Mouse (Mus musculus): Measurements from ENCODE around the gene Mgrn1. TPM values are rescaled to one million over a fixed set of nuclear protein-coding genes. Genes with fewer than 3 reads are reported as not detected.

The Mgrn1 gene
- polyA plus RNA-seq, 1 experiment from 2014 or later, result 99.3 TPM

DNA sequence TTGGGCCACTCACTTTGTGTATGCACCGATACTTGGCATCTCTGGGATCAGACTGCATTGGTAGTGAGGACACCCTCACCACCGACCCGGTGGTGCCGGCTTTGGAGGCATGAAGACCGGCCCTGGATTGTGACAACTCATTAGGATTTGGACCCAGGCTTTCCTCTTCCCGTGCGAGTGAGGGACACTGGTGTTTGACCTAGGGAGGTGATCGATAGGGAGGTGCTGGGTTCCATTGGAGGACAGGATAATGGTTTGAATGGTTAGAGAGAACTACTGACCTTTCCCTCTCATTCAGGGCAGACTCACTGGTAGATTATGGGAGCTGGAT lies 606 bp downstream of the Mgrn1 start:
- peaks cover 17% of the 10 kb centered on the region for H3K4me1 ChIP-seq (replicated peaks; ENCODE audit: control insufficient read depth, insufficient read depth, low read length)
- WGBS, result 0% methylated on average over 8 of the region's 8 CpGs

GRCm38 (mm10) chr16:4890201-4890709 lies 4.2 kb downstream of the Mgrn1 start:
- 41% methylated on average over 4 of the region's 4 CpGs for WGBS
- Histone ChIP-seq H3K9ac (ENCODE audit: low read length) (no peak overlapping the region), H3K9me3 (ENCODE audit: control insufficient read depth, low read length) (no peaks in the 10 kb centered on the region), H3K27me3 (ENCODE audit: control insufficient read depth, insufficient read depth, low read depth, low read length) (no peaks in the 10 kb centered on the region), H3K4me2 (ENCODE audit: low read depth, low read length) (no peak overlapping the region), H3K4me3 (ENCODE audit: low read length) (no peak overlapping the region), H3K27ac (ENCODE audit: low read length) (no peak overlapping the region), H3K4me1 (replicated peaks; ENCODE audit: control insufficient read depth, insufficient read depth, low read length) (peaks cover 19% of the 10 kb centered on the region), H3K36me3 (ENCODE audit: control insufficient read depth, insufficient read depth, low read length) (no peaks in the 10 kb centered on the region)
- no peak for ATAC-seq (ENCODE audit: low read depth)

More for the DNA sequence above, 606 bp downstream of the Mgrn1 start:
- H3K27ac ChIP-seq (ENCODE audit: low read length), result peak overlapping the region; percentile 90
- H3K9me3 ChIP-seq (ENCODE audit: control insufficient read depth, low read length), result no peaks in the 10 kb centered on the region
- no peak; the same call in 1 of the 2 replicates for ATAC-seq (ENCODE audit: low read depth)
- H3K4me3 ChIP-seq (ENCODE audit: low read length), result peak overlapping the region; percentile 92
- H3K9ac ChIP-seq (ENCODE audit: low read length), result peak overlapping the region; percentile 95
- no peaks in the 10 kb centered on the region for H3K27me3 ChIP-seq (ENCODE audit: control insufficient read depth, insufficient read depth, low read depth, low read length)
- H3K36me3 ChIP-seq (ENCODE audit: control insufficient read depth, insufficient read depth, low read length), result no peaks in the 10 kb centered on the region
- H3K4me2 ChIP-seq (ENCODE audit: low read depth, low read length), result peak overlapping the region; percentile 67

- no peaks in the 10 kb centered on the region for H3K27me3 ChIP-seq (ENCODE audit: control insufficient read depth, insufficient read depth, low read depth, low read length)
- no peak overlapping the region for H3K9ac ChIP-seq (ENCODE audit: low read length)
- no peak overlapping the region for H3K4me2 ChIP-seq (ENCODE audit: low read depth, low read length)
- H3K4me3 ChIP-seq (ENCODE audit: low read length), result no peak overlapping the region
- H3K36me3 ChIP-seq (ENCODE audit: control insufficient read depth, insufficient read depth, low read length), result no peaks in the 10 kb centered on the region
- no peaks in the 10 kb centered on the region for H3K9me3 ChIP-seq (ENCODE audit: control insufficient read depth, low read length)
- no peak for ATAC-seq (ENCODE audit: low read depth)
- 80% methylated on average over 6 of the region's 6 CpGs for WGBS
- H3K4me1 ChIP-seq (replicated peaks; ENCODE audit: control insufficient read depth, insufficient read depth, low read length), result peaks cover 17% of the 10 kb centered on the region
- no peak overlapping the region for H3K27ac ChIP-seq (ENCODE audit: low read length)
Observed at GRCm38 (mm10) chr16:4892171-4892570, 6.1 kb downstream of the Mgrn1 start.

DNA sequence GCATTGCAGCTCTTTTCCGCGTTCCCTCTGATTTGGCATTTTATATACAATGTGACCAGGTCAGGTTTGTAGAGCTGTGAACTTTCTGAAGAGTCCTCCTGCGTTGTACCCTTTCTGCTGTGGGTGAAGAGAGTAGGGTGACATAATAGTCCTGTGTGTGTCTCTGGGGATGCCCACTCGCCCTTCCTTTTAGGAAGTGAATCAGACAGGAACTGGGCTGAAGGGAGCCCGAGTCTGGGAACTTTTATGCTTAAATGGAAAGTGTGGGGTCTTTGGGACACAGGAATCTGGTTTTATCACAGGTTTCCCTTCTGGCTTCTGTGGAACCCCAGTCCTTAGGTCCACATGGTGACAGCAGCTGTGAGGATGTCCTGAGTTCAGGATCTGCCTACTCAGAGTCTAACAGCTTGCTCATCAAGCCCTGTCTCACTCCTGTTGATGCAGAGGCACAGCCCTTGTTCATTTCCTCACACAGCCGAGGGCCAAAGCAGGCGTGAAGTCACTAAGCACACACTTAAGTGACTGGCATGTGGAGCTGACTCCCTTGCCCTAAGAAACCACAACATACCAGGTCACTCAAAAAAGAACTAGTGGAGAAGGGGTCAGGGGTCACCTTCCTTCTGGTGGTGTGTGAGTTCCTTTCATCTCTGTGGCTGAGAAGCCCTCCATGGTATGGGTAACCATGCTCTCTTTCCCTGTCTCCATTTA lies 8.3 kb downstream of the Mgrn1 start:
- H3K4me2 ChIP-seq (ENCODE audit: low read depth, low read length), result no peak overlapping the region
- ATAC-seq (ENCODE audit: low read depth), result no peak
- no peaks in the 10 kb centered on the region for H3K27me3 ChIP-seq (ENCODE audit: control insufficient read depth, insufficient read depth, low read depth, low read length)
- no peak overlapping the region for H3K4me3 ChIP-seq (ENCODE audit: low read length)
- H3K36me3 ChIP-seq (ENCODE audit: control insufficient read depth, insufficient read depth, low read length), result no peaks in the 10 kb centered on the region
- WGBS, result 61% methylated on average over 7 of the region's 7 CpGs
- no peak overlapping the region for H3K27ac ChIP-seq (ENCODE audit: low read length)
- no peak overlapping the region for H3K9ac ChIP-seq (ENCODE audit: low read length)
- peaks cover 9% of the 10 kb centered on the region for H3K4me1 ChIP-seq (replicated peaks; ENCODE audit: control insufficient read depth, insufficient read depth, low read length)
- H3K9me3 ChIP-seq (ENCODE audit: control insufficient read depth, low read length), result no peaks in the 10 kb centered on the region

- H3K9ac ChIP-seq (ENCODE audit: low read length), result no peak overlapping the region
- H3K4me2 ChIP-seq (ENCODE audit: low read depth, low read length), result no peak overlapping the region
- no peak for ATAC-seq (ENCODE audit: low read depth)
- H3K27me3 ChIP-seq (ENCODE audit: control insufficient read depth, insufficient read depth, low read depth, low read length), result no peaks in the 10 kb centered on the region
- H3K9me3 ChIP-seq (ENCODE audit: control insufficient read depth, low read length), result no peaks in the 10 kb centered on the region
- H3K27ac ChIP-seq (ENCODE audit: low read length), result no peak overlapping the region
- no peaks in the 10 kb centered on the region for H3K36me3 ChIP-seq (ENCODE audit: control insufficient read depth, insufficient read depth, low read length)
- 63% methylated on average over 5 of the region's 5 CpGs for WGBS
- peaks cover 9% of the 10 kb centered on the region for H3K4me1 ChIP-seq (replicated peaks; ENCODE audit: control insufficient read depth, insufficient read depth, low read length)
- no peak overlapping the region for H3K4me3 ChIP-seq (ENCODE audit: low read length)
Observed at GRCm38 (mm10) chr16:4896249-4897027, 10.4 kb downstream of the Mgrn1 start.

- Histone ChIP-seq H3K36me3 (ENCODE audit: control insufficient read depth, insufficient read depth, low read length) (no peaks in the 10 kb centered on the region), H3K27ac (ENCODE audit: low read length) (no peak overlapping the region), H3K27me3 (ENCODE audit: control insufficient read depth, insufficient read depth, low read depth, low read length) (no peaks in the 10 kb centered on the region), H3K9me3 (ENCODE audit: control insufficient read depth, low read length) (no peaks in the 10 kb centered on the region), H3K4me1 (replicated peaks; ENCODE audit: control insufficient read depth, insufficient read depth, low read length) (peaks cover 9% of the 10 kb centered on the region), H3K4me2 (ENCODE audit: low read depth, low read length) (no peak overlapping the region), H3K4me3 (ENCODE audit: low read length) (no peak overlapping the region), H3K9ac (ENCODE audit: low read length) (no peak overlapping the region)
- WGBS, result 55% methylated on average over 7 of the region's 7 CpGs
- ATAC-seq (ENCODE audit: low read depth), result no peak
Observed at GRCm38 (mm10) chr16:4897146-4897730, 11.2 kb downstream of the Mgrn1 start.

DNA sequence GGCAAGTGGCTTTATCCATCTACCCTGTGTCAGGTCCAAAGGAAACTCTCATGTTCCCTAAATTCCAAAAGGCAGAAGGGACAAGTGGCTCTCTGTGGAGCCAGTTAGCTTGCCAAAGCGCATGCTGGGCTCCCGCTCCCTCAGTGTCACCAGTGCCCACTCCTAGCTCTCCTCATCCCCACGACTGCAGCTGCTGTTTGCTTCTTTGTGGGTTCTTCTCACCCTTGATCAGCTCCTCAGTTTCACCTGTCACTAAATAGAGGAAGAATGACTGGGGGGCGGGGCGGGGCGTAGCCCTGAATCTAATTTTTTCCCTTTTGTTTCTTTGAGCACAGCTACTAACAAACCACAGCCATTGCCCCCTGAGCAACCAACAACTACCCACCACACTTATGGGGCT lies 12.8 kb downstream of the Mgrn1 start:
- H3K27ac ChIP-seq (ENCODE audit: low read length), result peak overlapping the region; percentile 42; the same call in 1 of the 2 replicates
- H3K4me2 ChIP-seq (ENCODE audit: low read depth, low read length), result no peak overlapping the region
- WGBS, result 87% methylated on average over 6 of the region's 6 CpGs
- no peaks in the 10 kb centered on the region for H3K9me3 ChIP-seq (ENCODE audit: control insufficient read depth, low read length)
- no peak overlapping the region for H3K9ac ChIP-seq (ENCODE audit: low read length)
- no peak overlapping the region for H3K4me3 ChIP-seq (ENCODE audit: low read length)
- H3K27me3 ChIP-seq (ENCODE audit: control insufficient read depth, insufficient read depth, low read depth, low read length), result no peaks in the 10 kb centered on the region
- no peak for ATAC-seq (ENCODE audit: low read depth)
- no peaks in the 10 kb centered on the region for H3K36me3 ChIP-seq (ENCODE audit: control insufficient read depth, insufficient read depth, low read length)
- H3K4me1 ChIP-seq (replicated peaks; ENCODE audit: control insufficient read depth, insufficient read depth, low read length), result peaks cover 12% of the 10 kb centered on the region

- H3K27me3 ChIP-seq (ENCODE audit: control insufficient read depth, insufficient read depth, low read depth, low read length), result no peaks in the 10 kb centered on the region
- peak; percentile 50 for ATAC-seq (ENCODE audit: low read depth)
- H3K27ac ChIP-seq (ENCODE audit: low read length), result peak overlapping the region; percentile 34
- no peak overlapping the region for H3K4me2 ChIP-seq (ENCODE audit: low read depth, low read length)
- 40% methylated on average over 2 of the region's 2 CpGs for WGBS
- H3K4me1 ChIP-seq (replicated peaks; ENCODE audit: control insufficient read depth, insufficient read depth, low read length), result peaks cover 8% of the 10 kb centered on the region; the same call in 1 of the 2 replicates
- H3K36me3 ChIP-seq (ENCODE audit: control insufficient read depth, insufficient read depth, low read length), result no peaks in the 10 kb centered on the region
- H3K9me3 ChIP-seq (ENCODE audit: control insufficient read depth, low read length), result no peaks in the 10 kb centered on the region
- H3K4me3 ChIP-seq (ENCODE audit: low read length), result no peak overlapping the region
- no peak overlapping the region for H3K9ac ChIP-seq (ENCODE audit: low read length)
Observed at GRCm38 (mm10) chr16:4899711-4900110, 13.7 kb downstream of the Mgrn1 start.

DNA sequence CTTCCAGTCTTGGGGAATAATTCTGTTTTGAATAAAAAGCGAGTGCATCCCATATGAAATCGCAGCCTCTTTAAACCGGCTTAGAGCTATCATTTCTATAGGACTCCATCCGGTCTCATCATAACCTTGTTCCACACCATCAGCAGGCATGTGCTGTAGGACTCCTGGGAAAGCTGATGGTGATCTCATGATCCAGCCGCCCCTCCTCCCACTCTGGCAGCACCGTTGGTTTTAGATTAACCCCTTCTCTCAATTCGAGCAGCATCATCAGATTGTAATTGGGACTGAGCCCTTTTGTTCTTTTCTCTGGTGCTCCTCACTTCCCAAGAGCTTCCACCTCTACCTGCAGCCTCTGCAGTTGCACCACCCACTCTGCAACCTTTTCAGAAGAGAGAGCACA lies 15.1 kb downstream of the Mgrn1 start:
- H3K36me3 ChIP-seq (ENCODE audit: control insufficient read depth, insufficient read depth, low read length), result no peaks in the 10 kb centered on the region
- no peak overlapping the region for H3K4me3 ChIP-seq (ENCODE audit: low read length)
- H3K4me2 ChIP-seq (ENCODE audit: low read depth, low read length), result no peak overlapping the region
- WGBS, result 55% methylated on average over 7 of the region's 7 CpGs
- H3K9ac ChIP-seq (ENCODE audit: low read length), result no peak overlapping the region
- H3K27ac ChIP-seq (ENCODE audit: low read length), result no peak overlapping the region
- H3K9me3 ChIP-seq (ENCODE audit: control insufficient read depth, low read length), result no peaks in the 10 kb centered on the region
- H3K27me3 ChIP-seq (ENCODE audit: control insufficient read depth, insufficient read depth, low read depth, low read length), result no peaks in the 10 kb centered on the region
- H3K4me1 ChIP-seq (replicated peaks; ENCODE audit: control insufficient read depth, insufficient read depth, low read length), result peaks cover 12% of the 10 kb centered on the region; the same call in 1 of the 2 replicates
- ATAC-seq (ENCODE audit: low read depth), result no peak

Measured in lung, embryonic 16.5 days (tissue).